Mouse (Mus musculus): ENCODE measurements around the gene Prss44. TPM values are rescaled to one million over a fixed set of nuclear protein-coding genes. Genes with fewer than 3 reads are reported as not detected.

Prss44 gene
- total RNA-seq, 1 experiment from 2014 or later, result not detected

Other genes starting within 250 kb of the Prss44 start
- 5.9 to 10.5 TPM (median 9.9 TPM) in 3 replicates for gene Nradd, start 189.5 kb upstream of the Prss44 start, total RNA-seq (2017)
- 63.7 to 114 TPM (median 92.9 TPM) in 3 replicates for gene Nbeal2, start 159.8 kb upstream of the Prss44 start, total RNA-seq (2017)
- gene Ccdc12, start 157.5 kb upstream of the Prss44 start, total RNA-seq (2017), result 162 to 274 TPM (median 251 TPM) in 3 replicates
- gene Myl3, start 72.1 kb upstream of the Prss44 start, total RNA-seq (2017), result 0.49 TPM in 1 of 3 replicates, not detected in the others
- 1.1 TPM in 1 of 3 replicates, not detected in the others for gene Pth1r, start 66.8 kb upstream of the Prss44 start, total RNA-seq (2017)
- not detected in 3 replicates for gene Prss42, start 15.8 kb upstream of the Prss44 start, total RNA-seq (2017)
- not detected in 3 replicates for gene Prss43, start 12.7 kb downstream of the Prss44 start, total RNA-seq (2017)
- not detected in 3 replicates for gene Prss45, start 20.6 kb downstream of the Prss44 start, total RNA-seq (2017)
- gene Prss46, start 30.5 kb downstream of the Prss44 start, total RNA-seq (2017), result not detected in 3 replicates
- not detected in 3 replicates for gene Prss50, start 44.0 kb downstream of the Prss44 start, total RNA-seq (2017)
- gene Als2cl, start 65.9 kb downstream of the Prss44 start, total RNA-seq (2017), result 0.43 to 0.97 TPM (median 0.86 TPM) in 3 replicates
- gene Tmie, start 66.1 kb downstream of the Prss44 start, total RNA-seq (2017), result 0.19 TPM in 1 of 3 replicates, not detected in the others
- gene Fam240a, start 102.9 kb downstream of the Prss44 start, total RNA-seq (2017), result not detected in 3 replicates
- not detected in 3 replicates for gene Tdgf1, start 132.2 kb downstream of the Prss44 start, total RNA-seq (2017)
- gene Lrrc2, start 137.6 kb downstream of the Prss44 start, total RNA-seq (2017), result not detected in 3 replicates
- gene Rtp3, start 176.6 kb downstream of the Prss44 start, total RNA-seq (2017), result not detected in 3 replicates
- gene Ltf, start 205.3 kb downstream of the Prss44 start, total RNA-seq (2017), result 0.39 to 1.6 TPM in 2 of 3 replicates, not detected in the other
- gene Ccrl2, start 243.5 kb downstream of the Prss44 start, total RNA-seq (2017), result 45.5 to 87.2 TPM (median 46.4 TPM) in 3 replicates